Mouse (Mus musculus) hindbrain, embryonic 14.5 days (tissue): ENCODE data around the gene Nfix. TPM values are rescaled to one million over a fixed set of nuclear protein-coding genes. Genes with fewer than 3 reads are reported as not detected.

Experiments used
- ATAC-seq: fragments of 200-750 bp; cut with Nextera tagmentation; 2 replicates; pipeline ENCODE4 v1.8.0; 2017; ENCODE audit warnings: moderate number of reproducible peaks, mild to moderate bottlenecking, moderate TSS enrichment, moderate library complexity; ENCODE audit not compliant: low FRiP score
- DNase-seq: peaks from one replicate; pipeline ENCODE4 v3.0.0-alpha.2; 2015; ENCODE audit warnings: low spot score
- H3K27ac ChIP-seq: fragments of 300-500 bp; sonication (generic); 2 replicates; pipeline ENCODE4 v1.5.1; 2014; ENCODE audit warnings: mild to moderate bottlenecking, moderate library complexity
- H3K27me3 ChIP-seq: fragments of 300-500 bp; sonication (generic); 2 replicates; pipeline ENCODE4 v1.6.1; 2014; ENCODE audit warnings: mild to moderate bottlenecking, low read length, mixed read lengths; ENCODE audit not compliant: control insufficient read depth, insufficient read depth
- H3K36me3 ChIP-seq: fragments of 300-500 bp; sonication (generic); replicated peaks from 2 replicates; pipeline ENCODE4 v1.6.1; 2014; ENCODE audit not compliant: control insufficient read depth, insufficient read depth
- H3K4me1 ChIP-seq: fragments of 300-500 bp; sonication (generic); replicated peaks from 2 replicates; pipeline ENCODE4 v1.6.1; 2014; ENCODE audit warnings: antibody characterized with exemption, low read length, mixed read lengths; ENCODE audit not compliant: control insufficient read depth, insufficient read depth
- H3K4me2 ChIP-seq: fragments of 300-500 bp; sonication (generic); replicated peaks from 2 replicates; pipeline ENCODE4 v1.6.1; 2014; ENCODE audit warnings: mild to moderate bottlenecking, moderate library complexity
- H3K4me3 ChIP-seq: fragments of 300-500 bp; sonication (generic); replicated peaks from 2 replicates; pipeline ENCODE4 v1.5.1; 2014; ENCODE audit warnings: mild to moderate bottlenecking, low read length
- H3K9ac ChIP-seq: fragments of 300-500 bp; sonication (generic); 2 replicates; pipeline ENCODE4 v1.6.1; 2014
- H3K9me3 ChIP-seq: fragments of 300-500 bp; sonication (generic); 2 replicates; pipeline ENCODE4 v1.6.1; 2016; ENCODE audit warnings: low read length; ENCODE audit not compliant: control insufficient read depth
- WGBS: fragments of 180-500 bp; shearing (Covaris S2); extraction: QIAGEN DNeasy Blood & Tissue Kit; methylation state at CpG from one replicate; pipeline ENCODE4 v1.1.7; 2014; 5-methylcytosine and 5-hydroxymethylcytosine counted together
- polyA plus RNA-seq: library from polyadenylated mRNA; unstranded; fragments of >200 nt; fragmentation: Nextera tagmentation; extraction: Ambion mirVana; gene quantifications from 2 replicates; pipeline ENCODE4 v1.2.1, GENCODE M21; 2014

The Nfix gene
- polyA plus RNA-seq, 1 experiment from 2014 or later: 82.4 TPM

DNA sequence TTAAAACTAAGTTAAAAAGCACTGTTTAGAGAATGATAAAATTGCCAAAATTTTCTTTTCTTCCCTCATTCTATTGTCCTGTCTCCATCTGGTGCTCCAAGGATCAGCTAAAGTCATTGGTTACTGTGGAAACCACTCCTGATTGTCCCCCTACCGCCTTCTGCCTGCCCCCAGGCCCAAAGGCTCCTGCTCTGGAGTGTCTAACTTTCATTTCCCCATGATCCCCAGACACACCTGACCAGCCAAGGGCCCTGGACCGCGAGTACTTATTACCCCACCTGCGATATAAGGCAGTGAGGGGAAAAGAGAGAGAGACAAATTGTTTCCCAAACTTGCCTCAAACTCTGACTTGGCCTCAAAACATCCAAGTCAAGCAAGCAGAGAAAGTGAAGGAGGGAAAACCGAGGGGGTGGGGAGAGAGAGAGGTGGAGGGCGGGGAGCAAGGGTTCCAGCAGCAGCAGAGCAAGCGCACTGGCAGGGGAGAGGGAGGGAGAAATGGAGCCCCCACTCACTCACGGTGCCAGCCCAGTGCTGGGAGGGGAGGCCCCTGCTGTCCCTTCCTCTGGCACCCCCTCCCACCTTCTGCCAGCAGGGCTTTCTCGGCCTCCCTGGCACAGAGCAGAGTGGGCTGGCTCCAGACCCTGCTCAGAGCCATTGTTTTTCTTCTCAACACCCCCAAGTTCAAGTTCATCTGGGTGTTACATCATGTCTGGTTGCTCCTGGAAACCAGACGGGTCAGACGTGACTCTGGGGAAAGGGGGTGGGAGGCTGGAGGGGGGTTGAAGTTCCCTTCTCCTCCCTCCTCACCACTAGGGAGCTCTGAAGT lies 88.0 kb downstream of the Nfix start:
- Histone ChIP-seq H3K9ac (no peak overlapping the region), H3K9me3 (no peaks in the 10 kb centered on the region), H3K27ac (peak overlapping the region; percentile 90), H3K27me3 (peaks cover 50% of the 10 kb centered on the region), H3K36me3 (no peaks in the 10 kb centered on the region), H3K4me2 (no peak overlapping the region), H3K4me1 (peaks cover 55% of the 10 kb centered on the region), H3K4me3 (no peak overlapping the region)
- peak; percentile 82 for ATAC-seq
- WGBS: 11% methylated on average over 11 of the region's 11 CpGs
- DNase-seq: peak; percentile 70

DNA sequence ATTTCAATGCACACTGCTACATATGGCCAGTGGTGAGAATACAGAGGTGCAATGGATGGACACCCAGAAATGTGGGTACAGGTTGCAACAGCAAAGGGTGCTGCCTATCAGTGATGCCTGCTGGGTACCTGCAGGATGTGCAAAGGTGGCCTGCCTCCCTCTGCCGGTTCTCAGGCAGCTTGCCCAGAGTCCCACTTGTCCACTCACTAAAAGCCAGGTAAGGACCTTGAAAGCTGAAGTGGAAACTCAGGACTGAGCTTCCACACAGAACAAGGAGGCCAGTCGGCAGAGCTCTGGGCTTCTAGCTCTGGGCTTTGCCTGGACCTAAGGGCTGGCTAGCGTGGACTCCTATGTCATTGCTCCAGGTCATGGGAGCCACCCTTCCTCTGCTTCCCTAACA lies 88.8 kb downstream of the Nfix start:
- no peak overlapping the region for H3K9ac ChIP-seq
- no peaks in the 10 kb centered on the region for H3K36me3 ChIP-seq
- DNase-seq: no peak
- 43% methylated on average over 3 of the region's 3 CpGs for WGBS
- peaks cover 45% of the 10 kb centered on the region for H3K27me3 ChIP-seq
- no peak overlapping the region for H3K4me3 ChIP-seq
- peaks cover 63% of the 10 kb centered on the region for H3K4me1 ChIP-seq
- H3K9me3 ChIP-seq: no peaks in the 10 kb centered on the region
- H3K4me2 ChIP-seq: no peak overlapping the region
- no peak for ATAC-seq
- peak overlapping the region; percentile 90 for H3K27ac ChIP-seq

GRCm38 (mm10) chr8:84709931-84710330 lies 90.2 kb downstream of the Nfix start:
- WGBS: 93% methylated on average over 1 of the region's 1 CpGs
- Histone ChIP-seq H3K27ac (peak overlapping the region; percentile 84), H3K4me1 (peaks cover 62% of the 10 kb centered on the region), H3K4me3 (no peak overlapping the region), H3K4me2 (no peak overlapping the region), H3K36me3 (no peaks in the 10 kb centered on the region), H3K27me3 (peaks cover 43% of the 10 kb centered on the region), H3K9me3 (no peaks in the 10 kb centered on the region), H3K9ac (no peak overlapping the region)
- ATAC-seq (no peak), DNase-seq (no peak)

GRCm38 (mm10) chr8:84708774-84709475 lies 91.2 kb downstream of the Nfix start:
- H3K4me3 ChIP-seq: no peak overlapping the region
- WGBS: 7% methylated on average over 12 of the region's 12 CpGs
- DNase-seq (peak; percentile 91), ATAC-seq (peak; percentile 71)
- H3K36me3 ChIP-seq: no peaks in the 10 kb centered on the region
- H3K27ac ChIP-seq: peak overlapping the region; percentile 84
- H3K4me2 ChIP-seq: no peak overlapping the region
- H3K9ac ChIP-seq: no peak overlapping the region
- H3K9me3 ChIP-seq: no peaks in the 10 kb centered on the region
- peaks cover 57% of the 10 kb centered on the region for H3K4me1 ChIP-seq
- peaks cover 42% of the 10 kb centered on the region for H3K27me3 ChIP-seq

DNA sequence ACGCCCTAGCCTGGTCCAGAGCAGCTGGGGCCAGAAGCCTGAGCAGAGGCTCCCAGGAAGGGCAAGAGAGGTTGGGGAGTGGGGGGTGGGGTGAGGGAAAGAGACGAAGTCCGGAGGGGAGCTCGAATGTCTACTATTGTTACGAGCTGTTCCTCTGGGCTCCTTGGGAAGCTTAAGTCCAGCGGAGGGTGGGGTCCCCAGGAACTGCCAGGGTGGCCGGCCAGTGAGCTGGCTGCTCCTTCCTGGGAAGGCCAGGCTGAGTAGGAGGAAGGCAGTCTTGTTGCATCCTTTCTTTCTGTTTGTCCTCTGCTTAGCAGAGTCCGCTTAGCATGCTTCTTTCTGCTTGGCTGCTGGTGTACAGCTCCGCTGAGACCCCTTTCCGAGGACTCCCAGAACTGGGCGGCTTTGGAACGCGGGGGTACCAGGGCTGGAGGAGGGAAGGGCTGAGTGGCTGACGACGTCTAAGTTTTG lies 92.0 kb downstream of the Nfix start:
- no peak for ATAC-seq
- Histone ChIP-seq H3K9ac (peak overlapping the region; percentile 47), H3K27ac (peak overlapping the region; percentile 84), H3K4me3 (0 out of 2 replicates have a peak overlapping the region, but pooled peaks have one; percentile 15), H3K36me3 (no peaks in the 10 kb centered on the region), H3K9me3 (no peaks in the 10 kb centered on the region), H3K4me1 (peaks cover 54% of the 10 kb centered on the region), H3K27me3 (peaks cover 48% of the 10 kb centered on the region), H3K4me2 (peak overlapping the region; percentile 39)
- 2% methylated on average over 15 of the region's 15 CpGs for WGBS
- no peak for DNase-seq

GRCm38 (mm10) chr8:84707267-84707883 lies 92.8 kb downstream of the Nfix start:
- Histone ChIP-seq H3K9me3 (no peaks in the 10 kb centered on the region), H3K4me2 (peak overlapping the region; percentile 39), H3K36me3 (no peaks in the 10 kb centered on the region), H3K4me3 (peak overlapping the region; percentile 15), H3K4me1 (peaks cover 50% of the 10 kb centered on the region), H3K27ac (peak overlapping the region; percentile 84), H3K9ac (peak overlapping the region; percentile 48), H3K27me3 (peaks cover 53% of the 10 kb centered on the region)
- no peak for DNase-seq
- no peak for ATAC-seq
- 3% methylated on average over 22 of the region's 22 CpGs for WGBS

DNA sequence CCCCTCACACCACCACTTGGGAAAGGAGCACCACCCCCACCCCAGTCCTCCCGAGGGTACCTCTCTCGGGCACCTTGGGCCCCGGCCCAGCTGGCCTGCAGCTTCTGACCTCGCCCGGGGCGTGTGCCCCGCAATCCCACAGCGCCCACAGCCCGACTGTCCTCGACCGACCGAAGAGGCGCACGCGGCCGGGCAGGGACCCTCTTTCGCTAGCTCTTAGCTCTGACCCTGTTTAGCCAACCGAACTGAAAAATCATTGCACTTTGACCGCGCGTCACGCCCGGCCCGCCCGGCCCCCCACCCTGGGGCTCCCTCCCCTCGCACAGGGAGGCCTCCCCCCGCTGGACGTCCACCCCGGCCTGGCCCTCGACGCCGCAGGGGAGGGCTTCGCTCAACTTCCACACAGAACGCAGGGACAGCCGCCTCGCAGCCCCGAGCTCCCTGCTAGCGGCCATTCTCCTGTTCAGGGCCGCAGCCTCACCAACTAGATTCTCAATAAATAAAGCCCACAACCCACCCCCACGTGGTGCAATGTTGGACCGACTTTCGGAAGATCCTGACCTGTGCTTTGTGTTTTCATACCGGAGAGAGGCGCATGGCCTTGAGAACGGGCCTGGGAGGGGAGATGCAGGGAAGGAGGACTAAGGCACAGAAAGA lies 93.4 kb downstream of the Nfix start:
- Histone ChIP-seq H3K4me3 (peak overlapping the region; percentile 7; the same call in 1 of the 2 replicates), H3K9me3 (no peaks in the 10 kb centered on the region), H3K4me2 (peak overlapping the region; percentile 39), H3K27me3 (peaks cover 57% of the 10 kb centered on the region), H3K27ac (peak overlapping the region; percentile 84), H3K9ac (peak overlapping the region; percentile 48), H3K36me3 (no peaks in the 10 kb centered on the region), H3K4me1 (peaks cover 50% of the 10 kb centered on the region)
- DNase-seq (no peak), ATAC-seq (no peak)
- WGBS: 2% methylated on average over 42 of the region's 45 CpGs

GRCm38 (mm10) chr8:84705960-84706359 lies 94.2 kb downstream of the Nfix start:
- Histone ChIP-seq H3K36me3 (no peaks in the 10 kb centered on the region), H3K9ac (peak overlapping the region; percentile 48), H3K4me1 (peaks cover 50% of the 10 kb centered on the region), H3K9me3 (no peaks in the 10 kb centered on the region), H3K4me3 (peak overlapping the region; percentile 16), H3K4me2 (peak overlapping the region; percentile 39), H3K27ac (peak overlapping the region; percentile 84), H3K27me3 (peaks cover 65% of the 10 kb centered on the region)
- ATAC-seq (no peak), DNase-seq (no peak)
- 2% methylated on average over 12 of the region's 12 CpGs for WGBS
